Mouse (Mus musculus) ES-Bruce4 (cell line): Measurements from ENCODE around the gene Hivep3.

Source experiments
- CTCF ChIP-seq: IDR thresholded peaks from one replicate; pipeline ENCODE4 v1.8.1; 2011; ENCODE audit warnings: low read depth, low read length
- EP300 ChIP-seq: IDR thresholded peaks from 2 replicates; pipeline ENCODE4 v1.6.1; 2011; ENCODE audit warnings: low read depth, low read length; ENCODE audit not compliant: insufficient read depth
- POLR2A ChIP-seq: IDR thresholded peaks from one replicate; pipeline ENCODE4 v1.8.1; 2011; ENCODE audit warnings: low read length; ENCODE audit not compliant: insufficient read depth

- TF ChIP-seq POLR2A (no peak), EP300 (no peak), CTCF (no peak)
Observed at GRCm38 (mm10) chr4:119882814-119883213, 149.2 kb downstream of the Hivep3 start.
